Mouse (Mus musculus) ES-E14 (cell line): Measurements from ENCODE around the gene Nnat. TPM values are rescaled to one million over a fixed set of nuclear protein-coding genes. Genes with fewer than 3 reads are reported as not detected.

ENCODE experiments used
- DNase-seq: peaks from one replicate; pipeline ENCODE4 v3.0.0-alpha.2; 2013; ENCODE audit warnings: low read depth, low spot score
- H3K27ac ChIP-seq: 2 replicates; pipeline ENCODE4 v1.5.1; 2012; ENCODE audit warnings: low read depth, mild to moderate bottlenecking, low read length, moderate library complexity, mixed read lengths; ENCODE audit not compliant: poor library complexity, insufficient read depth, severe bottlenecking
- H3K36me3 ChIP-seq: 2 replicates; pipeline ENCODE4 v1.6.1; 2012; ENCODE audit warnings: mild to moderate bottlenecking, low read length, moderate library complexity, mixed read lengths; ENCODE audit not compliant: control insufficient read depth, poor library complexity, insufficient read depth, severe bottlenecking
- H3K4me1 ChIP-seq, 2 experiments: fragments of 150-350 bp in 1 of 2; sonication (generic) in 1 of 2; 2 replicates each; pipeline ENCODE4 v1.6.1; 2012; ENCODE audit warnings: low read length in 2 of 2, mild to moderate bottlenecking in 1 of 2, mixed read lengths in 1 of 2; ENCODE audit not compliant: control insufficient read depth in 2 of 2, insufficient read depth in 2 of 2, poor library complexity in 1 of 2
- H3K4me3 ChIP-seq, 2 experiments: fragments of 150-350 bp in 1 of 2; sonication (generic) in 1 of 2; 2 replicates each; pipeline ENCODE4 v1.5.1; 2012; ENCODE audit warnings: low read length in 2 of 2, low read depth in 1 of 2, mild to moderate bottlenecking in 1 of 2, mixed read lengths in 1 of 2; ENCODE audit not compliant: insufficient read depth in 1 of 2, poor library complexity in 1 of 2, severe bottlenecking in 1 of 2
- H3K9ac ChIP-seq: 2 replicates; pipeline ENCODE4 v1.6.1; 2012; ENCODE audit warnings: low read depth, mild to moderate bottlenecking, low read length, mixed read lengths; ENCODE audit not compliant: poor library complexity, insufficient read depth, severe bottlenecking
- H3K9me3 ChIP-seq: fragments of 150-350 bp; sonication (generic); 2 replicates; pipeline ENCODE4 v1.6.1; 2012; ENCODE audit warnings: low read depth, mild to moderate bottlenecking, low read length; ENCODE audit not compliant: control insufficient read depth, insufficient read depth
- MAFK ChIP-seq: IDR thresholded peaks from 2 replicates; pipeline ENCODE4 v1.6.1; 2014; ENCODE audit warnings: mild to moderate bottlenecking, low read depth, low read length, inconsistent platforms; ENCODE audit not compliant: insufficient read depth
- ZNF384 ChIP-seq: IDR thresholded peaks from 2 replicates; pipeline ENCODE4 v1.6.1; 2012; ENCODE audit warnings: low read depth, low read length, inconsistent platforms
- in situ Hi-C, 2 experiments: fragments of 600-800 bp; cut with MboI; formaldehyde crosslinking; loops; one replicate each; pipeline ENCODE4 v1.15.1; 2025; ENCODE audit warnings: low sequenced_read_pairs in 2 of 2, inconsistent platforms in 1 of 2; ENCODE audit not compliant: unreplicated experiment in 2 of 2
- total RNA-seq: library from RNA; depleted of rRNA; stranded (reverse); fragments of 300-350 nt; gene quantifications from 2 replicates; pipeline ENCODE4 v1.2.3, GENCODE M21; 2012; rRNA removed

Gene Nnat
- total RNA-seq, 1 experiment = 117 TPM

DNA sequence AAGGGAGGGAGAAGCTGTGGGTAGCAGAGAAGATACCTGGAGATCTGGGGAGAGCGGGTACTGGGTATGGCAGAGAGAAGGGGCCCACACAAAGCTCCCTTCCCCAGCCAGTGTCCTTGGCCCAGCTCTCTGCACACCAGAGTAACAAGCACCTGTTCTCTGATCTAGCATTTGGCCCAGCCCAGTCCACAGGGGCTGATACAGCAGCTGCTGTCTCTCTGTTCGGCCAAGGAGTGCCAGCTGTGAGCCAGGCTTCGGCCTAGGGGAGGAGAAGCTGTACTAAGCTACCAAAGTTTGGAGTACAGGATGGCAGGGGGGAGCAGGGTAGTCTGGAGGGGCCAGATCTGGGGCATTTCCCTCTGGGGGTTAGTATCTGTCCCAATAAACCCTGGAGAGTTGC is 51.9 kb downstream of the Nnat start:
- TF ChIP-seq ZNF384 (no peak), MAFK (no peak)
- DNase-seq = no peak
- in situ Hi-C loops = loop anchor here in 1 of 2 experiments (25.0 kb wide), 1 partner anchor 376 kb away; no protein-coding TSS in a partner anchor
- H3K27ac ChIP-seq = no peak overlapping the region
- H3K4me3 ChIP-seq = no peak overlapping the region
- H3K36me3 ChIP-seq = no peaks in the 10 kb centered on the region
- H3K9me3 ChIP-seq = no peaks in the 10 kb centered on the region
- no peak overlapping the region for H3K9ac ChIP-seq
- peaks cover 0 to 6% of the 10 kb centered on the region in 2 experiments; a peak in 2 of 4 replicates for H3K4me1 ChIP-seq

Other genes starting within 250 kb of the Nnat start
- not detected in 2 replicates for gene Ghrh, start 212.6 kb upstream of the Nnat start, total RNA-seq
- gene Manbal, start 192.5 kb upstream of the Nnat start, total RNA-seq = 39.4 and 44.9 TPM in 2 replicates
- 32.5 and 36.7 TPM in 2 replicates for gene Src, start 141.6 kb upstream of the Nnat start, total RNA-seq
- gene Blcap, start 11.2 kb downstream of the Nnat start, total RNA-seq = 42.4 and 57.3 TPM in 2 replicates
- 53.8 and 63.9 TPM in 2 replicates for gene Ctnnbl1, start 177.3 kb downstream of the Nnat start, total RNA-seq